Mouse (Mus musculus): ENCODE data around the gene Zbtb39. TPM values are rescaled to one million over a fixed set of nuclear protein-coding genes. Genes with fewer than 3 reads are reported as not detected.

Zbtb39 gene
- 5.9 and 12.6 TPM in 2 replicates for polyA plus RNA-seq (2012; rRNA removed; ENCODE audit: low replicate concordance)

GRCm38 (mm10) chr10:127739083-127739660 is at the start of gene Zbtb39:
TSS of gene Zbtb39 (plus strand) at chr10:127739538.

GRCm38 (mm10) chr10:127704766-127705220 is 34.5 kb upstream of the Zbtb39 start, which contains the start of gene Myo1a:
TSS of gene Myo1a (plus strand) at chr10:127705170.

DNA sequence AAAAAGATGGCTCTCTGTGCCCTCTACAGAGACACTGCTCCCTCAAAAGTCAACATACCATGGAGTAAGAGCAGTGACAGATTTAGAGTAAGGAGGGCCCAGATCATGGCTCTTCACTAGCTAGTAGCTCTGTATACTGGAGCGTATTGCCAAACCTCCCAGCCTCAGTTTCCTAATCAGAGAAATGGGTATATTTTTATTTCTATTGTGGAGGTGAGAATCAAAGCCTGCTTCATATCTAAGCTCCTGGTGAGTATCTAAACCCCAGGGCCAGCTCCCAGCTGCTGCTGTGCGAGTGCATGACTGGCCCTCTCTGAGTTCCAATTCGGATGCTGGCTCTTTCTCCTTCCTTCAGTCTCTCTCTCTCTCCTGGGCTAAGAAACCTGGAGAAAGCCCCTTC is 15.2 kb upstream of the Zbtb39 start, which contains the start of gene Tac2:
Gene Tac2, plus strand, starts transcription at position 301 of the 400 bp plus-strand sequence.

GRCm38 (mm10) chr10:127751548-127751947 is 12.2 kb downstream of the Zbtb39 start, which contains the start of gene Gpr182:
TSS of gene Gpr182 (minus strand) at chr10:127751732.

GRCm38 (mm10) chr10:127759181-127760110 is 20.1 kb downstream of the Zbtb39 start, which contains the start of the genes Rdh1 and Rdh16f1:
TSS of gene Rdh1 (plus strand) at chr10:127759721.
TSS of gene Rdh16f1 (plus strand) at chr10:127759787.

GRCm38 (mm10) chr10:127776011-127776410 is 36.7 kb downstream of the Zbtb39 start, which contains the start of gene Rdh9:
TSS of gene Rdh9 (plus strand) at chr10:127776386.

Other genes with a start within 250 kb of the Zbtb39 start
- 2.0 and 5.6 TPM in 2 replicates for gene Stac3, start 237.9 kb upstream of the Zbtb39 start, polyA plus RNA-seq (2012; rRNA removed; ENCODE audit: low replicate concordance)
- gene Ndufa4l2, start 224.6 kb upstream of the Zbtb39 start, polyA plus RNA-seq (2012; rRNA removed; ENCODE audit: low replicate concordance) = 51.9 and 59.2 TPM in 2 replicates
- gene Shmt2, start 217.1 kb upstream of the Zbtb39 start, polyA plus RNA-seq (2012; rRNA removed; ENCODE audit: low replicate concordance) = 40.8 and 93.7 TPM in 2 replicates
- 0.09 and 0.36 TPM in 2 replicates for gene Nxph4, start 205.0 kb upstream of the Zbtb39 start, polyA plus RNA-seq (2012; rRNA removed; ENCODE audit: low replicate concordance)
- 237 and 318 TPM in 2 replicates for gene Lrp1, start 118.4 kb upstream of the Zbtb39 start, polyA plus RNA-seq (2012; rRNA removed; ENCODE audit: low replicate concordance)
- 111 and 133 TPM in 2 replicates for gene Stat6, start 96.6 kb upstream of the Zbtb39 start, polyA plus RNA-seq (2012; rRNA removed; ENCODE audit: low replicate concordance)
- gene Nemp1, start 72.6 kb upstream of the Zbtb39 start, polyA plus RNA-seq (2012; rRNA removed; ENCODE audit: low replicate concordance) = 2.8 and 5.3 TPM in 2 replicates
- 15.5 and 48.9 TPM in 2 replicates for gene Nab2, start 71.0 kb upstream of the Zbtb39 start, polyA plus RNA-seq (2012; rRNA removed; ENCODE audit: low replicate concordance)
- 0.10 and 0.33 TPM in 2 replicates for gene Myo1a, start 34.4 kb upstream of the Zbtb39 start, polyA plus RNA-seq (2012; rRNA removed; ENCODE audit: low replicate concordance)
- 0.35 TPM in 1 of 2 replicates, not detected in the other for gene Tac2, start 15.1 kb upstream of the Zbtb39 start, polyA plus RNA-seq (2012; rRNA removed; ENCODE audit: low replicate concordance)
- 2.8 and 13.7 TPM in 2 replicates for gene Gpr182, start 12.2 kb downstream of the Zbtb39 start, polyA plus RNA-seq (2012; rRNA removed; ENCODE audit: low replicate concordance)
- gene Rdh1, start 20.2 kb downstream of the Zbtb39 start, polyA plus RNA-seq (2012; rRNA removed; ENCODE audit: low replicate concordance) = 0.03 and 3.0 TPM in 2 replicates
- gene Rdh16f1, start 20.2 kb downstream of the Zbtb39 start, polyA plus RNA-seq (2012; rRNA removed; ENCODE audit: low replicate concordance) = 4.2 TPM in 1 of 2 replicates, not detected in the other
- 0.11 TPM in 1 of 2 replicates, not detected in the other for gene Rdh9, start 36.8 kb downstream of the Zbtb39 start, polyA plus RNA-seq (2012; rRNA removed; ENCODE audit: low replicate concordance)
- gene Rdh16, start 61.6 kb downstream of the Zbtb39 start, polyA plus RNA-seq (2012; rRNA removed; ENCODE audit: low replicate concordance) = 0.12 TPM in 1 of 2 replicates, not detected in the other
- not detected in 2 replicates for gene Rdh19, start 110.4 kb downstream of the Zbtb39 start, polyA plus RNA-seq (2012; rRNA removed; ENCODE audit: low replicate concordance)
- gene Rdh16f2, start 126.9 kb downstream of the Zbtb39 start, polyA plus RNA-seq (2012; rRNA removed; ENCODE audit: low replicate concordance) = 0.13 TPM in 1 of 2 replicates, not detected in the other
- 0.58 TPM in 1 of 2 replicates, not detected in the other for gene Rdh7, start 149.3 kb downstream of the Zbtb39 start, polyA plus RNA-seq (2012; rRNA removed; ENCODE audit: low replicate concordance)
- gene Sdr9c7, start 159.0 kb downstream of the Zbtb39 start, polyA plus RNA-seq (2012; rRNA removed; ENCODE audit: low replicate concordance) = not detected in 2 replicates

Measured in subcutaneous adipose tissue, adult 2 months (tissue).